Mouse (Mus musculus) activated CD4-positive, CD25-positive, alpha-beta regulatory T cell, adult 4 months (primary cell): ENCODE measurements around the gene Ocm. TPM values are rescaled to one million over a fixed set of nuclear protein-coding genes. Genes with fewer than 3 reads are reported as not detected.
A peak's percentile ranks its signal among the peaks of the same experiment; 100 is the strongest.
"Not testable (repeated sequence)": the region's sequence is repeated elsewhere in the genome, so short reads cannot be mapped to it uniquely, and the experiment has no call there.

Experiments
- ATAC-seq: one replicate; pipeline ENCODE4 v1.8.0; 2017
- polyA plus RNA-seq, 2 experiments: library from polyadenylated mRNA; unstranded; fragments of 100-300 nt; shearing (Covaris generic); gene quantifications; one replicate each; pipeline ENCODE4 v1.2.1; 2017

Ocm gene
- polyA plus RNA-seq: not detected

GRCm38 (mm10) chr5:144026620-144027263 is at the start of gene Ocm:
Ocm (minus strand) TSS chr5:144026670.
- no peak for ATAC-seq

GRCm38 (mm10) chr5:144071249-144071648 is 44.8 kb upstream of the Ocm start:
- no peak for ATAC-seq

- no peak for ATAC-seq
Measured at GRCm38 (mm10) chr5:144070064-144070463, 43.6 kb upstream of the Ocm start.

GRCm38 (mm10) chr5:144066036-144066435 is 39.6 kb upstream of the Ocm start:
- no peak for ATAC-seq

- no peak for ATAC-seq
Measured at GRCm38 (mm10) chr5:144064093-144064492, 37.6 kb upstream of the Ocm start.

GRCm38 (mm10) chr5:144054340-144054739 is 27.9 kb upstream of the Ocm start:
- no peak for ATAC-seq

- ATAC-seq: no peak
Measured at GRCm38 (mm10) chr5:144053450-144053849, 27.0 kb upstream of the Ocm start.

GRCm38 (mm10) chr5:144051268-144051667 is 24.8 kb upstream of the Ocm start:
- ATAC-seq: no peak

GRCm38 (mm10) chr5:144049881-144050280 is 23.4 kb upstream of the Ocm start:
- no peak for ATAC-seq

- ATAC-seq: no peak
Measured at GRCm38 (mm10) chr5:144047324-144047723, 20.9 kb upstream of the Ocm start.

GRCm38 (mm10) chr5:144043166-144043565 is 16.7 kb upstream of the Ocm start:
- no peak for ATAC-seq

GRCm38 (mm10) chr5:144040720-144041364 is 14.4 kb upstream of the Ocm start:
- ATAC-seq: peak; percentile 72

- no peak for ATAC-seq
Measured at GRCm38 (mm10) chr5:144039886-144040285, 13.4 kb upstream of the Ocm start.

- ATAC-seq: no peak
Measured at GRCm38 (mm10) chr5:144039156-144039675, 12.7 kb upstream of the Ocm start.

GRCm38 (mm10) chr5:144036952-144037351 is 10.5 kb upstream of the Ocm start:
- ATAC-seq: no peak

- ATAC-seq: no peak
Measured at GRCm38 (mm10) chr5:144034567-144034966, 8.1 kb upstream of the Ocm start.

GRCm38 (mm10) chr5:144032491-144032890 is 6.0 kb upstream of the Ocm start:
- no peak for ATAC-seq

- ATAC-seq: no peak
Measured at GRCm38 (mm10) chr5:144015845-144016244, 10.6 kb downstream of the Ocm start.

GRCm38 (mm10) chr5:144015312-144015650 is 11.2 kb downstream of the Ocm start:
- ATAC-seq: no peak

- ATAC-seq: peak; percentile 99
Measured at GRCm38 (mm10) chr5:144014551-144015311, 11.7 kb downstream of the Ocm start, which contains the start of gene Ccz1. Ccz1 (minus strand) TSS chr5:144014877.

GRCm38 (mm10) chr5:144013366-144014134 is 12.9 kb downstream of the Ocm start:
- ATAC-seq: not testable (repeated sequence)

- ATAC-seq: no peak
Measured at GRCm38 (mm10) chr5:144002461-144003192, 23.8 kb downstream of the Ocm start.
